Mouse (Mus musculus) testis, adult 2 months (tissue): ENCODE results near the gene Tcirg1.

Experiments used
- CTCF ChIP-seq: fragments of 200-500 bp; IDR thresholded peaks from 2 replicates; pipeline ENCODE4 v1.5.1; 2012; ENCODE audit warnings: low read depth, mild to moderate bottlenecking, inconsistent platforms, low read length, moderate library complexity; ENCODE audit not compliant: control insufficient read depth, insufficient read depth, insufficient replicate concordance
- POLR2A ChIP-seq: fragments of 200-500 bp; IDR thresholded peaks from 2 replicates; pipeline ENCODE4 v1.6.1; 2012; ENCODE audit warnings: low read depth, mild to moderate bottlenecking, inconsistent platforms, low read length, moderate library complexity; ENCODE audit not compliant: control insufficient read depth

DNA sequence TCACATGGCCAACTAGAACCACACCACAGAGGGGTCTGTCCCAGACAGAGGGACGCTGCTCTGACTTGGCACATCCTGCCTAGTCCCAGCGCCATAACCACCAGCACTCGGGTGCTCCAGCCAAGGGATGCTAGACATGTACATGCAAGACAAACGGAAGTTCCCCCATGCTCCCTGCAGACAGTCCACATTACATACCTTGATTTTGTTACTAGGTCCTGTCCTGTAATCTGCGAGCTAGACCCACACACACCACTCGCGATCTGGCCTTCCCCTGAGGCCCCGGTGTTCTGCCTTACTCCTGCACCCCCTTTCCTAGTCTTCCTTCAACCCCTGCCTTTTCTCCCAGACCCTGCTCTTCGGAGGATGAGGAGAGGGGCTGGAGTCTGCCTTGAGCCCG lies 607 bp downstream of the Tcirg1 start:
- no peak for TF ChIP-seq POLR2A
- TF ChIP-seq CTCF: no peak
